Mouse (Mus musculus) embryo, embryonic 10 days (tissue): Measurements from ENCODE around the gene Traf6.
"Not testable (repeated sequence)": the region's sequence is repeated elsewhere in the genome, so short reads cannot be mapped to it uniquely, and the experiment has no call there.

Experiments used
- DNase-seq: peaks from one replicate; pipeline ENCODE4 v3.0.0-alpha.2; 2015; ENCODE audit warnings: low spot score

Gene Traf6

GRCm38 (mm10) chr2:101693577-101694215, 15.5 kb downstream of the Traf6 start:
- peak; percentile 39 for DNase-seq

- no peak for DNase-seq
Measured at GRCm38 (mm10) chr2:101695584-101695983, 17.4 kb downstream of the Traf6 start.

GRCm38 (mm10) chr2:101699284-101699683, 21.1 kb downstream of the Traf6 start:
- no peak for DNase-seq

- DNase-seq = no peak
Measured at GRCm38 (mm10) chr2:101705941-101706485, 27.8 kb downstream of the Traf6 start.

- no peak for DNase-seq
Measured at GRCm38 (mm10) chr2:101711608-101712007, 33.4 kb downstream of the Traf6 start.

- peak; percentile 54 for DNase-seq
Measured at GRCm38 (mm10) chr2:101715650-101716323, 37.6 kb downstream of the Traf6 start.

- DNase-seq = no peak
Measured at GRCm38 (mm10) chr2:101717162-101717561, 38.9 kb downstream of the Traf6 start.

- no peak for DNase-seq
Measured at GRCm38 (mm10) chr2:101721835-101722234, 43.6 kb downstream of the Traf6 start.

- peak; percentile 73 for DNase-seq
Measured at GRCm38 (mm10) chr2:101722370-101723332, 44.4 kb downstream of the Traf6 start.

- DNase-seq = peak; percentile 26
Measured at GRCm38 (mm10) chr2:101723333-101723881, 45.2 kb downstream of the Traf6 start.

GRCm38 (mm10) chr2:101727787-101728186, 49.6 kb downstream of the Traf6 start:
- DNase-seq = no peak

- DNase-seq = no peak
Measured at GRCm38 (mm10) chr2:101729472-101729871, 51.2 kb downstream of the Traf6 start.

GRCm38 (mm10) chr2:101730972-101731371, 52.7 kb downstream of the Traf6 start:
- no peak for DNase-seq

- DNase-seq = no peak
Measured at GRCm38 (mm10) chr2:101732777-101733210, 54.6 kb downstream of the Traf6 start.

GRCm38 (mm10) chr2:101733564-101733963, 55.3 kb downstream of the Traf6 start:
- DNase-seq = no peak

- DNase-seq = peak; percentile 21
Measured at GRCm38 (mm10) chr2:101739914-101740313, 61.7 kb downstream of the Traf6 start.

GRCm38 (mm10) chr2:101741653-101742052, 63.4 kb downstream of the Traf6 start:
- no peak for DNase-seq

- no peak for DNase-seq
Measured at GRCm38 (mm10) chr2:101742072-101742860, 64.0 kb downstream of the Traf6 start.

- DNase-seq = not testable (repeated sequence)
Measured at GRCm38 (mm10) chr2:101745656-101746055, 67.4 kb downstream of the Traf6 start.

- no peak for DNase-seq
Measured at GRCm38 (mm10) chr2:101746537-101746936, 68.3 kb downstream of the Traf6 start.
